Mouse (Mus musculus): Measurements from ENCODE around the gene Crk. TPM values are rescaled to one million over a fixed set of nuclear protein-coding genes. Genes with fewer than 3 reads are reported as not detected.
A peak's percentile ranks its signal among the peaks of the same experiment; 100 is the strongest.

Gene Crk
- 140 and 143 TPM in 2 replicates for polyA plus RNA-seq (2014; fragmentation: Nextera tagmentation; extraction: Ambion mirVana)

DNA sequence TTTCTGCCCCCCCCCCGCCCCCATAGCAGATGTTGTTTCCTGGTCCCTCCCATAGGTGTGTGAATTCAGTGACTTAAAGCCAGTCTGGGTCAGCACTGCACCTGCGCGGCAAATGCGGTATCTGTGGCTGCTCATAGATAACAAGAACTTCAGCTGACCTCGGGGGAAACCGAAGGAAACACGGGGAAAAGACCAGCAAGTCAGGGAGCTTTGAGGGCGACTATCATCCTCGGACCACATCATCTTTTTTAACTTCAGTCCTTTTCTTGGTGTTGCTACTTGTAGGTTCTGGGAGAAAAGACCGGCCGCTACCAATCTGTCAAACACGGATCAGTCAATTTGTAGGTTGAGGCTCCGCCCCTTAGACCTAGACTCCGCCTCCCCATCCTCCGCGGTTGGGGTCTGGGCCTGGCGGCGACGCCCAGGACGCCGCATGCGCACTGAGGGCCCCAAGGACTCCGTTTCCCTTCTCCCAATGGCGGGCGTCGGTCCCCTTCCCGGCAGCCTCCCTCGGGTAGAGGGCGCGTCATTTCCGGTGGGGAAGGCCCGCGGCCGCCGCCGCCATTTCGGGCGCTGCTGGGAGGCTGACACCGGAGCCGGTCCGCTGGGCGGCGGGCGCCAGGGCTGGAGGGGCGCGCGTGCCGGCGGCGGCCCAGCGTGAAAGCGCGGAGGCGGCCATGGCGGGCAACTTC, at the start of gene Crk:
Crk (plus strand) TSS at position 513 of the 692 bp plus-strand sequence.
- Histone ChIP-seq H3K27ac (ENCODE audit: low read depth, low read length) (peak within 1 kb of the TSS; percentile 78), H3K4me1 (replicated peaks; ENCODE audit: control insufficient read depth, insufficient read depth, low read length) (peaks cover 4% of the 10 kb centered on the region; the same call in 1 of the 2 replicates), H3K36me3 (ENCODE audit: control insufficient read depth, insufficient read depth, low read length) (peaks cover 3% of the 10 kb centered on the region; the same call in 1 of the 2 replicates), H3K9ac (ENCODE audit: low read length) (peak within 1 kb of the TSS; percentile 93), H3K9me3 (ENCODE audit: control insufficient read depth, low read length) (no peaks in the 10 kb centered on the region), H3K27me3 (ENCODE audit: control insufficient read depth, insufficient read depth, low read length) (no peaks in the 10 kb centered on the region), H3K4me2 (ENCODE audit: low read depth, low read length, severe bottlenecking) (peak within 1 kb of the TSS; percentile 83), H3K4me3 (ENCODE audit: low read depth, low read length) (peak within 1 kb of the TSS; percentile 98)
- ATAC-seq (replicated peaks; ENCODE audit: low FRiP score), result peak; percentile 97
- peak; percentile 99 for DNase-seq (ENCODE audit: low spot score)
- under 1% methylated on average over 55 of the region's 55 CpGs for WGBS

DNA sequence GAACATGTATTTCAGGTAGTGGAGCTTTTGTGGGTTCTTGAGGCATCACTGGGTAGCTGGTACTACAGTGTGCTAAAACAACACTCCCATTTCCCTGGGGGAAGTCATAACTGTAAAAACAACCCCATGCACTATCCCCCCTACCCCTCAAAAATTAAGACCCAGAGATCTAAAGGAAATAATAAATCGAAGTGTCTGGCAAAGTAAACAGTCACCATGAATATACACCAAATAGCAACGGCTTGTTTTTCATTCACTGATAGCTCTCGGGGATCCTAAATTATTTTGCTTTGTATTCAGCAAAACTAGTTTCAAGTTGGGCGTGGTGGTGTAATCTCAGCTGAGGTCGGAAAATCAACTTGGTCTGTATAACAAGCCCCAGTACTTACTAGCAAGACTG, 49.0 kb upstream of the Crk start:
- DNase-seq (ENCODE audit: low spot score) (no peak), ATAC-seq (replicated peaks; ENCODE audit: low FRiP score) (no peak)
- WGBS, result 17% methylated on average over 5 of the region's 5 CpGs
- Histone ChIP-seq H3K36me3 (ENCODE audit: control insufficient read depth, insufficient read depth, low read length) (peaks cover 6% of the 10 kb centered on the region; the same call in 1 of the 2 replicates), H3K27me3 (ENCODE audit: control insufficient read depth, insufficient read depth, low read length) (no peaks in the 10 kb centered on the region), H3K4me1 (replicated peaks; ENCODE audit: control insufficient read depth, insufficient read depth, low read length) (peaks cover 6% of the 10 kb centered on the region; the same call in 1 of the 2 replicates), H3K4me2 (ENCODE audit: low read depth, low read length, severe bottlenecking) (peak overlapping the region; percentile 76), H3K9ac (ENCODE audit: low read length) (peak overlapping the region; percentile 67), H3K4me3 (ENCODE audit: low read depth, low read length) (peak overlapping the region; percentile 63), H3K27ac (ENCODE audit: low read depth, low read length) (peak overlapping the region; percentile 55; the same call in 1 of the 2 replicates), H3K9me3 (ENCODE audit: control insufficient read depth, low read length) (no peaks in the 10 kb centered on the region)

DNA sequence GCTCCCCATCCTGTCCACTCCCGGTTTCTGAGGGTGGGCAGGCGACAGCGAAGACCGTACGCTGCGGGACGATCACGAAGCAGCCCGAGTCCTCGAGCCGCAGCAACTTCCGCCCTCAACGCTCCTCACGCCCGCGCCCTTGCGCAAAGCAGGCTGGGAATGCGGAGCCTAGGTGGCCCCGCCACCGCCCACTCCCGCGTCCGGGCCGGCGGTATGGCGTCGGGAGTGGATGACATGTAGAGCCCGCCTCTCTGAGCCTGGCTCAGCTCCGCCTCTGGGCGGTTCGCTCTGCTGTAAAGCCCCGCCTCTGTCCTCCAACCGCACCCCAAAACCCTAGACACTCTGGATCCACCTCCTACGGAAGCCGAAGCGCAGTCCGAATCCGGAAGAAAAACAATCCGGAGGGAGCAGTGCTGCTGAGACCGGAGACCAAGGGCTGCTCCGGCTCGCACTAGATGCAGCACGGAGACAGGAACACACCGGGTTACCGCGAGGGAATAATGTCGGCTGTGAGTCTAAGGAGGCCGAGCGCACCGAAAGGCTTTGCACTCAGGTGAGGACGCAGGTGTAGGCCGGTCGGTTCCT, 48.3 kb upstream of the Crk start, which contains the start of gene Inpp5k:
Inpp5k (plus strand) TSS at position 344 of the 585 bp plus-strand sequence.
- Histone ChIP-seq H3K36me3 (ENCODE audit: control insufficient read depth, insufficient read depth, low read length) (peaks cover 3% of the 10 kb centered on the region; the same call in 1 of the 2 replicates), H3K4me1 (replicated peaks; ENCODE audit: control insufficient read depth, insufficient read depth, low read length) (peaks cover 6% of the 10 kb centered on the region; the same call in 1 of the 2 replicates), H3K27me3 (ENCODE audit: control insufficient read depth, insufficient read depth, low read length) (no peaks in the 10 kb centered on the region), H3K4me2 (ENCODE audit: low read depth, low read length, severe bottlenecking) (peak within 1 kb of the TSS; percentile 76), H3K4me3 (ENCODE audit: low read depth, low read length) (peak within 1 kb of the TSS; percentile 63), H3K9ac (ENCODE audit: low read length) (peak within 1 kb of the TSS; percentile 67), H3K9me3 (ENCODE audit: control insufficient read depth, low read length) (no peaks in the 10 kb centered on the region), H3K27ac (ENCODE audit: low read depth, low read length) (peak within 1 kb of the TSS; percentile 55)
- under 1% methylated on average over 53 of the region's 53 CpGs for WGBS
- peak; percentile 97 for DNase-seq (ENCODE audit: low spot score)
- ATAC-seq (replicated peaks; ENCODE audit: low FRiP score), result peak; percentile 99

DNA sequence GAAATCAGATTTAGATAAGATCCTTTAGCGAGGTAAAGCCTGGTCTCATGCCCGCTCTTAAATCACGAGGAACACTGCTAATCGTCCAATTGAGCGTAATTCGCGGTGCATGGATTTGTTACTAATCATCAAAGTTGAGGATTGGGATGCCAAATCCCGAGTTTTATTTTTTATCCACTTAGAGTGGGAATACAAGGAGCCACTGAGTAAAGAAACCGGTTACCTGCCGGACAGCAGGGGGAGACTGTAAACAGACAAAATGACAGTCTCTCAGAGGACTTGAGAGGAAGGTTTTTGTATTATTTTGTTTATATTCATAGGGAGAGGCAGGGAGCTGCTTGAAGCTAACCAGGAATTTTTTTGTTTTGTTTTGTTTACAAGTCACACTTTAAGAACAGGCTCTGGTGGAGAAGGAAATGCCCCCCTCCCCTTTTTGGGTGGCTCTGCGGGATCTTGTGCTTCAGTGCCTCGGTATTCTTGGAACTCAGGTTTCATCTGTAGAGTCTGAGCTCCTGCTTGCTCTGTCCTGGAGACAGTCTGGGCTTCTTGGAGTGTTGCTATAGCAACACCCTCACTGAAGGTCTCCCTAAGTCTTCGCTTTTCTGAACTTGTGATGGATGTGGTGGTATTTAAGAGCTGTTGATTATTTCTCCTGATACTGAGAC, 47.4 kb upstream of the Crk start:
- H3K4me2 ChIP-seq (ENCODE audit: low read depth, low read length, severe bottlenecking), result peak overlapping the region; percentile 76
- no peaks in the 10 kb centered on the region for H3K9me3 ChIP-seq (ENCODE audit: control insufficient read depth, low read length)
- H3K9ac ChIP-seq (ENCODE audit: low read length), result peak overlapping the region; percentile 62
- no peak for DNase-seq (ENCODE audit: low spot score)
- no peaks in the 10 kb centered on the region for H3K27me3 ChIP-seq (ENCODE audit: control insufficient read depth, insufficient read depth, low read length)
- peaks cover 6% of the 10 kb centered on the region; the same call in 1 of the 2 replicates for H3K4me1 ChIP-seq (replicated peaks; ENCODE audit: control insufficient read depth, insufficient read depth, low read length)
- H3K4me3 ChIP-seq (ENCODE audit: low read depth, low read length), result peak overlapping the region; percentile 63
- H3K36me3 ChIP-seq (ENCODE audit: control insufficient read depth, insufficient read depth, low read length), result no peaks in the 10 kb centered on the region
- no peak for ATAC-seq (replicated peaks; ENCODE audit: low FRiP score)
- H3K27ac ChIP-seq (ENCODE audit: low read depth, low read length), result no peak overlapping the region
- 14% methylated on average over 13 of the region's 13 CpGs for WGBS

DNA sequence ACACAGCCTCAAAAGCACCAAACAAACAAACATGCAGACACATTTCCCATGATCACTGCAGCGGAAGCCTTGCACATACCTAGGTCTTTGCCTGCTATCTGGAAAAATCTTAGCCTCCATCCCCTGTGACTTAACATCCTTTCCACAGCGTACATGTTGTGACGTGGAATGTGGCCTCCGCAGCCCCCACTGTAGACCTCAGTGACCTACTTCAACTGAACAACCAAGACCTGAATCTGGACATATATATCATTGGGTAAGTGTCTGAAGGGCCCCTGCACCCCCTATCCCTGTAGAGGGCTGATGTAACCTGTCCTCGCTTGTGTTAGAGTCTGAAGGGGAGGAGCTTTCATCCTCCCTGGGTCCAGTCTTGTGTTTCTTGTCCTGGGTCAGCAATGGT, 46.1 kb upstream of the Crk start:
- 89% methylated on average over 5 of the region's 5 CpGs for WGBS
- H3K4me3 ChIP-seq (ENCODE audit: low read depth, low read length), result no peak overlapping the region
- DNase-seq (ENCODE audit: low spot score), result no peak
- no peaks in the 10 kb centered on the region for H3K9me3 ChIP-seq (ENCODE audit: control insufficient read depth, low read length)
- no peaks in the 10 kb centered on the region for H3K36me3 ChIP-seq (ENCODE audit: control insufficient read depth, insufficient read depth, low read length)
- ATAC-seq (replicated peaks; ENCODE audit: low FRiP score), result no peak
- H3K4me1 ChIP-seq (replicated peaks; ENCODE audit: control insufficient read depth, insufficient read depth, low read length), result peaks cover 6% of the 10 kb centered on the region; the same call in 1 of the 2 replicates
- no peak overlapping the region for H3K9ac ChIP-seq (ENCODE audit: low read length)
- no peak overlapping the region for H3K4me2 ChIP-seq (ENCODE audit: low read depth, low read length, severe bottlenecking)
- no peak overlapping the region for H3K27ac ChIP-seq (ENCODE audit: low read depth, low read length)
- no peaks in the 10 kb centered on the region for H3K27me3 ChIP-seq (ENCODE audit: control insufficient read depth, insufficient read depth, low read length)

DNA sequence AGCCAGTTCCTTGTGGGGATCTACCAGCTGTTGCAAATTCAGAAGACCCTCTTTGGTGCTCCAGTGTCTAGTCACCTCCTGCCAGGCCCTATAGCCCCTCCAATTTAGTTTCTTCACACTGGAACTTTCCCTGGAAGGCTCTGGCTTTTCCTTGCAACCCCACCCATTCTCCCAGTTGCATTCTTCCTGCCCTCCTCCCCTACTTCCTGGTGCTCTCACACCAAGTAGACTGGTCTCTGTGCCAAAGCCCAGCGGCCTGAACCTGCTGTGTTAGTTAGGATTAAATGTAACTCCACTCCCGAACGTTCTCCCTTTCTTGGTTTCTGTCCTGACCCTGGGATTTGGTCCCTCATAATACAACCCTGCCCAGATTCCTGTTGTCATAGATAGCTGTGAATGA, 44.3 kb upstream of the Crk start:
- DNase-seq (ENCODE audit: low spot score) (no peak), ATAC-seq (replicated peaks; ENCODE audit: low FRiP score) (no peak)
- Histone ChIP-seq H3K4me1 (replicated peaks; ENCODE audit: control insufficient read depth, insufficient read depth, low read length) (peaks cover 5% of the 10 kb centered on the region; the same call in 1 of the 2 replicates), H3K9me3 (ENCODE audit: control insufficient read depth, low read length) (no peaks in the 10 kb centered on the region), H3K36me3 (ENCODE audit: control insufficient read depth, insufficient read depth, low read length) (no peaks in the 10 kb centered on the region), H3K9ac (ENCODE audit: low read length) (no peak overlapping the region), H3K27me3 (ENCODE audit: control insufficient read depth, insufficient read depth, low read length) (no peaks in the 10 kb centered on the region), H3K4me2 (ENCODE audit: low read depth, low read length, severe bottlenecking) (no peak overlapping the region), H3K27ac (ENCODE audit: low read depth, low read length) (no peak overlapping the region), H3K4me3 (ENCODE audit: low read depth, low read length) (no peak overlapping the region)
- 79% methylated on average over 3 of the region's 3 CpGs for WGBS

DNA sequence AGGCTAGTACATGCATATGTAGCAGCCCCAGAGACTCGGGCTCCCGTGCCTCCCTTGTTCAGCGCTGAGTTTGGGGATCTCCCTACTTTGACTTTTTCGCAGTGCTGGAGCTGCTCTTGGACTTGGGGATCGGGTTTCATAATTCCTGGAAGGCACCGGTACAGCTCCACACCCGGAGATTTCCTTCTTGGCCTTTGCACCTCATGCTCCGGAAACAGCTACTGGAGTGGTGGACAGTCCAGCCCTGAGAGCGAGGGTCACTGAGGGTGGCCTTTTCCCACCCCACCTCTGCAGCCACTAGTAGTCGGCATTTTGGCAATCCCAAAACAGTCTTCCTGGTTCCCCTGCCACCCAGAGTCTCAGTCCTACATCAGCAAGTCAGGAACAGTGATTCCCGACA, 43.7 kb upstream of the Crk start:
- H3K27me3 ChIP-seq (ENCODE audit: control insufficient read depth, insufficient read depth, low read length), result no peaks in the 10 kb centered on the region
- DNase-seq (ENCODE audit: low spot score) (no peak), ATAC-seq (replicated peaks; ENCODE audit: low FRiP score) (no peak)
- 83% methylated on average over 11 of the region's 11 CpGs for WGBS
- H3K4me1 ChIP-seq (replicated peaks; ENCODE audit: control insufficient read depth, insufficient read depth, low read length), result no peaks in the 10 kb centered on the region
- no peaks in the 10 kb centered on the region for H3K9me3 ChIP-seq (ENCODE audit: control insufficient read depth, low read length)
- H3K27ac ChIP-seq (ENCODE audit: low read depth, low read length), result no peak overlapping the region
- H3K4me2 ChIP-seq (ENCODE audit: low read depth, low read length, severe bottlenecking), result no peak overlapping the region
- H3K4me3 ChIP-seq (ENCODE audit: low read depth, low read length), result no peak overlapping the region
- no peak overlapping the region for H3K9ac ChIP-seq (ENCODE audit: low read length)
- H3K36me3 ChIP-seq (ENCODE audit: control insufficient read depth, insufficient read depth, low read length), result no peaks in the 10 kb centered on the region

DNA sequence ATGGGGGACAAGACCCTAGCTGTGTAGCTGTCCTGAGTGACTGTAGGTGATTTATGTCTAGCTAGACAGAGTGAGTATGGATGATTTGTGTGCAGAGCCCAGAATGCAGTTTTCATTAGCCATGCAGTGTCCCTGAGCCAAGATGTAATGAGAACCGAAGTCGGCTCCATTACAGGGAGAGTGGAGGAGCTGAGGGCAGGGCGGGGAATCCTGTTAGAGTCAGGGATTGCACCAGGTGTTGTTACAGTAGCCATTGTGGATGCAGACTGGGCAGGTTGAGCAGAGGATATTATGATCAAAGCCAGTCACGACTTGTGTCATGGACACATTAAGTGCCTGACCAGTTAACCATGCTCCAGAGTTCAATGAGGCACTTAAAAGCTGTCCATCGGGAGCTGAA, 35.7 kb upstream of the Crk start:
- Histone ChIP-seq H3K36me3 (ENCODE audit: control insufficient read depth, insufficient read depth, low read length) (no peaks in the 10 kb centered on the region), H3K9me3 (ENCODE audit: control insufficient read depth, low read length) (no peaks in the 10 kb centered on the region), H3K4me3 (ENCODE audit: low read depth, low read length) (no peak overlapping the region), H3K4me1 (replicated peaks; ENCODE audit: control insufficient read depth, insufficient read depth, low read length) (no peaks in the 10 kb centered on the region), H3K9ac (ENCODE audit: low read length) (no peak overlapping the region), H3K27me3 (ENCODE audit: control insufficient read depth, insufficient read depth, low read length) (no peaks in the 10 kb centered on the region), H3K27ac (ENCODE audit: low read depth, low read length) (no peak overlapping the region), H3K4me2 (ENCODE audit: low read depth, low read length, severe bottlenecking) (no peak overlapping the region)
- 86% methylated on average over 5 of the region's 5 CpGs for WGBS
- DNase-seq (ENCODE audit: low spot score), result no peak
- ATAC-seq (replicated peaks; ENCODE audit: low FRiP score), result no peak

All from forebrain, embryonic 11.5 days (tissue).